Mouse (Mus musculus): Measurements from ENCODE around the gene C1qtnf7.

DNA sequence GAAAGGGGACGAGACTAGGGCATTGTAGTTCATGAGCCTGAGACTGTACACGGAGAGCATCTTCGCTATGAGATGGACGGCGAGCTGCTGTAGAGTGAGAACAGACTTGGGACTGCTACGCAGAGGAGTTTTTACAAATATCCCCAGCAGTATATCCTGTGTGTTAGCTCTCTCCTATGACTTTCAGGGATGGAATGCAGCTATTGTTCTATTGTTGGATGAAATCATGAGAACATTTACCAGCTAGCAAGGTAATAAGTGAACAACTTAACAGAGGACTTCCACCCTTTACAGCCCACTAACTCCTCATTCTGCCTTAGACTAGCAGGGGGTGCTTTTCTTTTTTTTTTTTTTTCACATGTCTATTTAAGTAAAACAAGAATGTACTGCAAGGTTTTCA lies 40.1 kb downstream of the C1qtnf7 start:
- TF ChIP-seq EP300 (IDR thresholded peaks at IDR 0.05; ENCODE audit: insufficient read depth, low read depth, low read length) (no peak), POLR2A (IDR thresholded peaks at IDR 0.05; ENCODE audit: insufficient read depth, low read length) (no peak)
